Mouse (Mus musculus): ENCODE measurements at regions not wholly inside any gene's neighbourhood (a gene's known extent, or its start where the extent isn't known, plus 50 kb on each side); places are given as distances from the start of the nearest gene placed in this dataset.

DNA sequence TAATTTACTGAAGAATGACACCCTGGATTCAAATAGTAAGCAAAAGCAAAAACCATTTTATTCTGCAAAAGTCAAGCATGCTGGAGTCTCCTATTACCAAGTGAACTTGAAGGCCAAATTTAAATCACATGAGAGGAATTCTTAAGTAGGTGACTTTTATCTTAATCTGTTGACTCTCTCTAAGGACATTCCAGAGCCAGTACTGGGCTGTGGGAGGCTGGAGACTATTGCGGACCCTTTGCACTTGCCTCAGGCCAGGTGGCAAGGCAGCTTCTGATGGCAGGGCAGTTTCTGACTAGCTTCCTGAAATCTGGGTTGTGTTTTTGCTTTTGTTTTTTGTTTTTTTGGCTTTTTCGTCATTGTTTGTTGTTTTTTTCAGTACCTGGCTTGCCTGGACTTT, 1257.8 kb downstream of the Tbl1xr1 start:
- TF ChIP-seq CTCF (IDR thresholded peaks at IDR 0.05) (no peak), EP300 (IDR thresholded peaks at IDR 0.05) (no peak)

Data from lung, postnatal 0 days (tissue).